In genomic region chr5:72913648-72914557, GRCm38 (mm10) we compare ENCODE assay signal across 7 mouse cellular contexts. TPM values are rescaled to one million over a fixed set of nuclear protein-coding genes. Genes with fewer than 3 reads are reported as not detected.
DNase-seq lines count a peak whose midpoint lies in the region; ATAC-seq lines count a peak whose summit lies in the region.

TSS of gene Slain2 (plus strand) at chr5:72914304.

- H3K27me3 ChIP-seq in embryonic facial prominence, embryonic 12.5 days, result no peaks in the 10 kb centered on the region
- peaks cover 3% of the 10 kb centered on the region; the same call in 1 of the 2 replicates for H3K27me3 ChIP-seq in limb, embryonic 13.5 days
- H3K27me3 ChIP-seq in midbrain, embryonic 16.5 days (ENCODE audit: control insufficient read depth, insufficient read depth, low read depth, low read length), result no peaks in the 10 kb centered on the region

- peak within 1 kb of the TSS; percentile 99 for H3K27ac ChIP-seq in embryonic facial prominence, embryonic 12.5 days
- H3K27ac ChIP-seq in limb, embryonic 13.5 days, result peak within 1 kb of the TSS; percentile 98
- H3K27ac ChIP-seq in midbrain, embryonic 16.5 days (ENCODE audit: low read length), result peak within 1 kb of the TSS; percentile 97

- H3K9me3 ChIP-seq in embryonic facial prominence, embryonic 12.5 days, result no peaks in the 10 kb centered on the region
- no peaks in the 10 kb centered on the region for H3K9me3 ChIP-seq in limb, embryonic 13.5 days
- H3K9me3 ChIP-seq in midbrain, embryonic 16.5 days (replicated peaks; ENCODE audit: control insufficient read depth, low read length, poor library complexity, severe bottlenecking), result no peaks in the 10 kb centered on the region

- peak within 1 kb of the TSS; percentile 60 for H3K4me2 ChIP-seq in embryonic facial prominence, embryonic 12.5 days (replicated peaks)
- peak within 1 kb of the TSS; percentile 77 for H3K4me2 ChIP-seq in limb, embryonic 13.5 days (replicated peaks)
- peak within 1 kb of the TSS; percentile 61 for H3K4me2 ChIP-seq in midbrain, embryonic 16.5 days (ENCODE audit: low read length)

- DNase-seq in adrenal gland, postnatal 25 days, result peak; percentile 100
- DNase-seq in heart, adult 18-20 months, result peak; percentile 99
- peak; percentile 96 to 98 for DNase-seq in kidney, adult 8-10 months
- DNase-seq in spleen, postnatal 10 days (ENCODE audit: low spot score in 2 of 2), result peak; percentile 99 to 100

- under 1% methylated on average over 79 of the region's 83 CpGs for WGBS in embryonic facial prominence, embryonic 12.5 days
- under 1% methylated on average over 83 of the region's 83 CpGs for WGBS in limb, embryonic 13.5 days
- WGBS in midbrain, embryonic 16.5 days, result under 1% methylated on average over 82 of the region's 83 CpGs

- peak within 1 kb of the TSS; percentile 99 for H3K9ac ChIP-seq in embryonic facial prominence, embryonic 12.5 days
- peak within 1 kb of the TSS; percentile 99 for H3K9ac ChIP-seq in limb, embryonic 13.5 days
- peak within 1 kb of the TSS; percentile 99 for H3K9ac ChIP-seq in midbrain, embryonic 16.5 days (ENCODE audit: low read depth, low read length)

- H3K36me3 ChIP-seq in embryonic facial prominence, embryonic 12.5 days, result no peaks in the 10 kb centered on the region
- H3K36me3 ChIP-seq in limb, embryonic 13.5 days, result no peaks in the 10 kb centered on the region
- H3K36me3 ChIP-seq in midbrain, embryonic 16.5 days (ENCODE audit: control insufficient read depth, insufficient read depth, low read length), result no peaks in the 10 kb centered on the region

- peak; percentile 92 for ATAC-seq in embryonic facial prominence, embryonic 12.5 days (ENCODE audit: insufficient number of reproducible peaks, insufficient read depth, low FRiP score, low TSS enrichment)
- ATAC-seq in limb, embryonic 13.5 days (ENCODE audit: low FRiP score, low read depth), result peak; percentile 93
- ATAC-seq in midbrain, embryonic 16.5 days, result peak; percentile 94

- peak within 1 kb of the TSS; percentile 97 for H3K4me3 ChIP-seq in embryonic facial prominence, embryonic 12.5 days
- peak within 1 kb of the TSS; percentile 97 for H3K4me3 ChIP-seq in limb, embryonic 13.5 days
- peak within 1 kb of the TSS; percentile 97 for H3K4me3 ChIP-seq in midbrain, embryonic 16.5 days (ENCODE audit: low read depth, low read length)

- peaks cover 25% of the 10 kb centered on the region for H3K4me1 ChIP-seq in embryonic facial prominence, embryonic 12.5 days
- peaks cover 27% of the 10 kb centered on the region for H3K4me1 ChIP-seq in limb, embryonic 13.5 days
- peaks cover 22% of the 10 kb centered on the region for H3K4me1 ChIP-seq in midbrain, embryonic 16.5 days (ENCODE audit: control insufficient read depth, insufficient read depth, low read length)

RNA-seq across cellular contexts. Expression of gene Slain2, which starts in this region (rescaled TPM):
- total RNA-seq in adrenal gland, postnatal 25 days (2021), result 57.9 and 59.1 TPM in 2 replicates
- 24.3 and 25.6 TPM in 2 replicates for polyA plus RNA-seq in embryonic facial prominence, embryonic 12.5 days (2016; fragmentation: Nextera tagmentation; extraction: Ambion mirVana)
- total RNA-seq in heart, adult 18-20 months (2021), result 100 to 1,000 TPM; 138 to 147 TPM
- polyA plus RNA-seq in limb, embryonic 13.5 days (2015; fragmentation: Nextera tagmentation; extraction: Ambion mirVana), result 14.7 and 16.0 TPM in 2 replicates
- polyA plus RNA-seq in midbrain, embryonic 16.5 days (2015; fragmentation: Nextera tagmentation; extraction: Ambion mirVana), result 15.1 and 15.2 TPM in 2 replicates

Comparison
In these comparisons a context has a peak if more than half of its experiments do, and no peak if none do; other contexts are left out.
1. Peak in every context shown above with its lines: DNase-seq, ATAC-seq, H3K4me3 ChIP-seq and H3K27ac ChIP-seq.